Mouse (Mus musculus): ENCODE results near the gene Trib2.

DNA sequence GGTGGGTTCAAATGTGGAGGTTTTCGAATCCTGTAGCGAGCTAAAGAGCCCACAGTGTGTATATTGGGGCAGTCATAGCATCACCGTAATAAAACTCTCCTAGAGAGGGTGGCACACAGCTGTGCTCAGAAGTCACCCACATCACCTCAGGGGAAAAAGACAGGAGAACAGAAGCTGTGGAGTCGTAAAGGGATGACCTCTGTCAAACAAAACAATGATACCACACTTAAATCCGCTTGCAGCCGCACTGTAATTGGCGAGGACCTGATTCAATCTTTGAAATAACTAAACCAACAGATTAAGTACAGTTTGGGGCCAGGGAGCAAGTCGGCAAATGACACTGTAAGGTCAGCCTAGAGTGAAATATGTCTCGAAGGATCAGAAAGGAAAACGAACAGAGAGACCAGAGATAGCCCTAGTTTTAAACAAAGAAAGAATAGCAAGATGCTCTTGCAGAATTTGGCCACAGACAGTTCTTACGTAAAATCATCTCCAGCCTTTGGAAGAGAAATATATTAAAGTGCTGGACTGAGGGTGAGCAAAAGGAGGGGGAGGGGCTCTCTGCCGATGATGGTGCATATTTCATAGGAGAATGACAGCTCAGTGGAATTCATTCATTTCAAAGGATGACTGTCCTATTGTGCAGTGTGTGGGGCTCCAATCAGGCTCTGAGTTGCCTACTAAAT is 3.4 kb downstream of the Trib2 start:
- TF ChIP-seq POLR2A (IDR thresholded peaks at IDR 0.05; ENCODE audit: insufficient read depth, low read depth, low read length) (0 out of 2 replicates have a peak, but pooled peaks have one; percentile 17), CTCF (IDR thresholded peaks at IDR 0.05) (no peak)

All from heart, adult 2 months (tissue).